Mouse (Mus musculus): ENCODE measurements around the gene Notch2. TPM values are rescaled to one million over a fixed set of nuclear protein-coding genes. Genes with fewer than 3 reads are reported as not detected.
"Not testable (repeated sequence)": the region's sequence is repeated elsewhere in the genome, so short reads cannot be mapped to it uniquely, and the experiment has no call there.

Gene Notch2
- polyA plus RNA-seq, 1 experiment from 2014 or later, result 11.3 TPM

DNA sequence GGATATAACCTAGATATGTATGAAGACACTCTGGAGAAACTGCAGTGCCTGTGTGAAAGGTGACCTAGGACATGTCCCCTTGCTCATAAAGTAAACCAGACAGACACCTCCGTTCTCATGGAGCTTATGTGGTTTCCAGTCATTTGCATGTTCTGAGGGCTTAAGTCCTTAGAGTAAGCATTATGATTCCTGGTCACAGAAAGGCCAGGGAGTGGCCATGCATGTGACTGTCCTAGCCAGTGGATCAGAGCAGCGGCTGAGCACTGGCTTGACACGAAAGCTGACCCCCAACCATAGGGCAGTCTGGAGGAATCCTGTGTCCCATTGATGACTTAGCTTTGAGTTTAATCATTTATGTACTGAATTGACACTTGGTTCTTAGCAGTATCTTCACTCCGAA, 14.7 kb downstream of the Notch2 start:
- no peak for DNase-seq (ENCODE audit: low spot score)

DNA sequence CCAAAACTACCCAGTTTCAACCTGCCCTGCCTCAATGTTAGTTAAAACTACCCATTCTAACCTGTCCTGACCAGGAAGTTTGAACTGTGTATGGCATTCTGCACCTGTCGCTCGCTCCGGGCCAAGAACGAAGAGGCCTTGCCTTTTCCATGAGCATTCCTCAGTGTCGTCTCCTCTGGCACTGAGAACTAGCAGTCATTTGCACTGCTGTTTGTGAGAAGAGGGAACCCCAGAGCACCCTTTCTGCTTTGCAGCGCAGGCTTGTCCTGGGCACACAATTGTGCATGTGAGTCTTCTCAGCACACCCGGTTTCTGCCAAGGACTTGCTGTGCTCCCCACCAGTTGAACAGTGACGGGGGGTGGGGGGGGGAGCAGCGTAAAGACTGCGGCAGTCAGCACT, 15.6 kb downstream of the Notch2 start:
- no peak for DNase-seq (ENCODE audit: low spot score)

DNA sequence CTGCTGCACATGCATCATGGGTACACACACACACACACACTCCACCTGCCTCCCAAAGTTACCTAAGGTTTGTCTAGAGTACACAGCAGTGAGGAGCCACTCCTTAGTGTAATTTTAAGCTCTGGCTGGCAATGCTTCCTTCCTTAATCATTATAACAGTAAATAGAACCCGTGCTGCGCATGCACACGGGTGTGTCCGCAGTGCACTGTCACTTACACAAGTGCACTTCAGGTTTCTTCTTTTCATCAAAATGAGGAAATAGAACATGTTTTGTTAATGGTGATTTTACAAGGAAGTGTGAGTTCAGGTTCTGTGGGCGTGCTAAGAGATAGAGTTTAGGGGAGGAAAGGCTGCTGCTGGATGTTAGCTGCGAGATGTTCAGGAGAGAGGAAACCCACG, 17.8 kb downstream of the Notch2 start:
- no peak for DNase-seq (ENCODE audit: low spot score)

- no peak for DNase-seq (ENCODE audit: low spot score)
These were observed 18.9 kb downstream of the Notch2 start for GRCm38 (mm10) chr3:98032191-98032590.

GRCm38 (mm10) chr3:98032944-98033343, 19.6 kb downstream of the Notch2 start:
- DNase-seq (ENCODE audit: low spot score), result no peak

GRCm38 (mm10) chr3:98034622-98035593, 21.6 kb downstream of the Notch2 start:
- DNase-seq (ENCODE audit: low spot score), result no peak

- DNase-seq (ENCODE audit: low spot score), result no peak
These were observed 22.8 kb downstream of the Notch2 start for GRCm38 (mm10) chr3:98036161-98036560.

DNA sequence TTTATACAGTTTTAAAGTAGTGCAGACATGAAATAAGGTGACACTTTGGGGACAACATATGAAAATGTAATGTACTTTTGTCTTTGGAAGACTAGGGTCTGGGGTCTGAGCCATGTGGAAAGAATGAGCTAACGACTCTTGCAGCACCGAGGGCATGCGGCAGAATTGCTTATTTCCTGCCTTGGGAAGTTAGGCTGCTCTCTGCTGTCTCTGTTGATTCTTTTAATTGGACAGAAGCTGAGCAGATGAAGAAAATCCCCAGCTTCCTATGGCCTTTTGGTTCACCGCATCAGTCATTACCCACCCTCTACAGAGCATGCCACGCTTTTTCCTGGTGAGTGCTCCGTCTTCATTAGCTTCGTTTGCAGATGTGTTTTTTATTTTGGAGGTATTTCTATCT, 23.8 kb downstream of the Notch2 start:
- DNase-seq (ENCODE audit: low spot score), result no peak

GRCm38 (mm10) chr3:98038658-98039057, 25.3 kb downstream of the Notch2 start:
- no peak for DNase-seq (ENCODE audit: low spot score)

- DNase-seq (ENCODE audit: low spot score), result no peak
These were observed 25.9 kb downstream of the Notch2 start for GRCm38 (mm10) chr3:98039223-98039622.

GRCm38 (mm10) chr3:98039666-98040456, 26.5 kb downstream of the Notch2 start:
- no peak for DNase-seq (ENCODE audit: low spot score)

DNA sequence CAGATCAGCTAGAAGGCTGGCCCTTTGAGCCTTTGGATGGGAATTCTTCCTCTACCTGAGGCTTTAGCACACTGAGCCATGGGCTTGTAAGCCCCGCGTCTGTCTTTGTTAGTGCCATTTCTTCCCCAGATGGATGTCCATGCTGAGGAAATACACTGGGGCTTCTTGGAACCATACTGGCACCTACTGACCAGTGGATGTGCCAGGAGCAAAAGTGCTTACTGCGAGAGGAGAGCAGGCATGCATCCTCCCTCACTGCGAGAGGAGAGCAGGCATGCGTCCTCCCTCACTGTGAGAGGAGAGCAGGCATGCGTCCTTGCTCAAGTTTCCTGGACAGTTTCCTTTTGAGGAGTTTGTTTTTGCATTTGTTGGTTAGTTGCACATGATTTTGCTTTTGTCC, 27.5 kb downstream of the Notch2 start:
- DNase-seq (ENCODE audit: low spot score), result no peak

GRCm38 (mm10) chr3:98042301-98042700, 29.0 kb downstream of the Notch2 start:
- no peak for DNase-seq (ENCODE audit: low spot score)

DNA sequence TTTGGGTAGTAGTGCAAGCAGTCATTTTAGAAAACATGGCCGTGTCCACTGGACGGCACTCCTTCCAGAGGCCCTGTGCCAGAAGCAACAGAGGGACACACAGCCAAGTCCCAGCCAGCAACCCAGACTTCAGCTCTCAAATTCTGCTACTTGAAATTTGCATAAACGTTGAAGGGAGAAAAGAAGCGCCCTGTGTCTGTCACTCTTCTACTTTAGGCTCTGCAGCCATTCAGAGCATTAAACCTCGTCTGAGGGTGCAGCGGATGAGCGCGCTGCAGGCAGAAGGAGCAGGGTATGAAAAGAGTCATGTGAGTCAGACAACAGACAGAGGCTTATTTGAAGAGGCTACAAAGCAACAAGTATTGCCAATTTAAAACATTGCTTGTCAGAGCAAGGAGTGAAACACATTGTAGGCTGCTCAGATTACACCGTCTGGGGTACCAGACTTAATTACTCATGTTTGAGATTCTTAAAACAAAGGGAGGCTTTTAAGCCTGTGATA, 29.7 kb downstream of the Notch2 start:
- DNase-seq (ENCODE audit: low spot score), result no peak

- DNase-seq (ENCODE audit: low spot score), result no peak
These were observed 30.3 kb downstream of the Notch2 start for GRCm38 (mm10) chr3:98043669-98044068.

DNA sequence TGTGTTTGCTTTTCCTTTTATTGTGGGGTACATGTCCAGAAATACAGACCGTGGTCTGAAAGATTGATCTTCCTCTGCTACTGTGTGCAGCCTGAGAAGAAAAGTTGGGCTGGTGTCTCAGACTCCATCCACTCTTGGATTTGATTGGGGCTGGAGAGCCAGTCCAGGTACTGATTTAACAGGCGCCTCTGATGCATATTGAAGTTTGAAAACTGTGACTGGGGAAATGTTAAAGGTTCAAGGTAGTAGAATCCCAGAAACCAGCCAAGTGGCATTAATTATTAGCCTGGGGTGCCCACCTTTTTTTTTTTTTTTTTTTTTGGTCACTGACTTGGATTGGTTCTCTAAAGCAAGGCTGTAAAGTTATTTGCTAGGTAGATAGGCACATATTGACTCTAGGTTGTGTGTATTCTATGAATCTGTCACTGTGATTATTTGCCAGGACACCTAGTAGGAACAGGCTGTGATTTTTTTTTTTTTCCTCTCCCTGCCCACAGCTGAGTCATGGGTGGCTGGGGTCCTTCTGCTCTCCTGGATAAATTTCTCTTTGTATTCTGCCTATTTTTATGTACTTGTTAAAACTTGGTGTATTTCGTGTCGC, 31.5 kb downstream of the Notch2 start:
- DNase-seq (ENCODE audit: low spot score), result no peak

DNA sequence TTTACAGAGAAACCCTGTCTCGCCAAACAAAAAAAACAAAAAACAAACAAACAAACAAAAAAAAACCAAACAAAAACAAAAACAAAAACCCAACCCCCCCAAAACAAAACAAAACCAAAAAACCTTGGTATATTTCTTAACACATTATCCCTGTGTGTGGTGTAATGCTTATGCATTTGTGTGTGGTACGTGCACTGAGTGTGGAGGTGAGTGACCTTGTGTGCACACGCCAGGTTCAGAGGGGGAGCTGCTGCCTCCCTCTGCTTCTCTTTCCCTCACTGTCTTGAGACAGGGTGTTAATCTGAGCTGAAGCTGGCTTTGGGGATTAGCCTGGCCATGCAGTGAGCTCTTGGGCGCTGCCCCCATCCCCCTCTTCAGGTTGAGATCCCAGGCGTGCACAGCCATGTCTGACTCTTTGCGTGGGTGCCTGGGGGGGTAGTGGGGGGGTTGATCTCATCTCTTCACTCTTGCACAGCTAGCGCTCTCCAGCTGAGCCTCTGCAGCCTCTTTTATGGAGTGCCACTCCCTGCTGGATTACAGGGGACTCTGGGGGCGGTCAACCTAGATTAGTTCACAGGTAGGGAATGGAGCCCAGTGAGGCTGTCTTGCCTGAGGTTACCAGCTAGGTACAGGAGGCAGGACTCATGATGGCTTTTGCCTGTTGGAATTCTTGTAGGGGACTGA, 32.3 kb downstream of the Notch2 start:
- no peak for DNase-seq (ENCODE audit: low spot score)

DNA sequence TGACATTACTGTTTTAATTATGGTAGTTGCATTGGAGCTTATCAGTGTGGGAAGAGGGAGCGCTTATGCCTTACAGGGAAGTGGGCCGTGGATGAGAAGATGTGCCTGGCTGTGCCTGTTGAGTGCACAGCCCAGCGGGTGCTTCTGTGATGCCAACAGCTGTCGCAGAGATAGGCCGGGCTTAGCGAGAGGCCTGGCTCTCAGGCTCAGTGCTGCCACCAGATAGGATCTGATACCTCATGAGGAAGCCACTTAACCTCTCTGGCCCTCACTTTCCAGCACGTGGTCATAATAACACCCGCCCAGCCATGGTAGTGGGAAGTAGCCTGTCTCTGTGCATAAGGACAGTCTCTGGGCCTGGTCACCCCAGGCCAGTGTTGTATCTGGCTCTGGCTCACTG, 33.0 kb downstream of the Notch2 start:
- no peak for DNase-seq (ENCODE audit: low spot score)

DNA sequence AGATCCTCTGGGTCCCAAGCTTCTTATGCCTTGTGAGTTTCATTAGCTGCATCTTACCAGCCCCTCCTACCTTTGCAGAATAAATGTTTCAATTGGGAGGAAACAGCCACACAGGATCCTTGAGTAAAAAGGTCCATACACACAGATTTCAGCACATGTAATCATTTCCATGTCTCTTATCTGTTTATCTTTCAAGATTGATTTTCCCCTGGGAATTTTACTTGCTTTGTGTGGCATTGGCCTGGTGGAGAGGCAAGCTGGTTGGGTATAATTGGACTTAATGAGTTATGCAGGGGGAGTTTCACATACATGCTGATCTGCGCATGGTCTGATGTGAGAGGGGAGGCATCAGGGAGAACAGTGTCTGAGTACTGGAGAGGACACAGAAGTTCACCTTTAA, 36.3 kb downstream of the Notch2 start:
- no peak for DNase-seq (ENCODE audit: low spot score)

GRCm38 (mm10) chr3:98050086-98050485, 36.8 kb downstream of the Notch2 start:
- not testable (repeated sequence) for DNase-seq (ENCODE audit: low spot score)

All from thymus, postnatal 0 days (tissue).